Mouse (Mus musculus) inflammation-experienced regulatory T-cells, adult 6 months (primary cell): ENCODE data around the gene Pitpnm1. TPM values are rescaled to one million over a fixed set of nuclear protein-coding genes. Genes with fewer than 3 reads are reported as not detected.
"Not testable (repeated sequence)": the region's sequence is repeated elsewhere in the genome, so short reads cannot be mapped to it uniquely, and the experiment has no call there.

ENCODE experiments used
- ATAC-seq: one replicate; pipeline ENCODE4 v1.8.0; 2017
- polyA plus RNA-seq, 3 experiments: library from polyadenylated mRNA; unstranded; fragments of 100-300 nt; shearing (Covaris generic); gene quantifications; one replicate each; pipeline ENCODE4 v1.2.1; 2017

Gene Pitpnm1
- 100 to 1,000 TPM in 1 of 3 experiments, 10 to 100 TPM in 2; 80.6 to 147 (median 88.8) TPM for polyA plus RNA-seq

GRCm38 (mm10) chr19:4099837-4100717 is at the start of gene Pitpnm1:
Gene Pitpnm1 (plus strand): TSS chr19:4099998.
- no peak for ATAC-seq

GRCm38 (mm10) chr19:4051016-4051415 is 48.8 kb upstream of the Pitpnm1 start:
- ATAC-seq, result no peak

- peak; percentile 63 for ATAC-seq
Measured at GRCm38 (mm10) chr19:4051741-4052515, 47.9 kb upstream of the Pitpnm1 start.

- peak; percentile 55 for ATAC-seq
Measured at GRCm38 (mm10) chr19:4052516-4053030, 47.2 kb upstream of the Pitpnm1 start.

GRCm38 (mm10) chr19:4054613-4055012 is 45.2 kb upstream of the Pitpnm1 start:
- no peak for ATAC-seq

- no peak for ATAC-seq
Measured at GRCm38 (mm10) chr19:4055216-4055946, 44.4 kb upstream of the Pitpnm1 start.

- ATAC-seq, result no peak
Measured at GRCm38 (mm10) chr19:4055947-4056693, 43.7 kb upstream of the Pitpnm1 start.

- ATAC-seq, result no peak
Measured at GRCm38 (mm10) chr19:4056727-4057126, 43.1 kb upstream of the Pitpnm1 start.

- ATAC-seq, result no peak
Measured at GRCm38 (mm10) chr19:4057389-4057788, 42.4 kb upstream of the Pitpnm1 start.

- no peak for ATAC-seq
Measured at GRCm38 (mm10) chr19:4057962-4058361, 41.8 kb upstream of the Pitpnm1 start.

- no peak for ATAC-seq
Measured at GRCm38 (mm10) chr19:4058581-4058980, 41.2 kb upstream of the Pitpnm1 start.

- peak; percentile 88 for ATAC-seq
Measured at GRCm38 (mm10) chr19:4059069-4059740, 40.6 kb upstream of the Pitpnm1 start, which contains the start of gene Gstp3. Gene Gstp3 (minus strand): TSS chr19:4059569.

- ATAC-seq, result not testable (repeated sequence)
Measured at GRCm38 (mm10) chr19:4060044-4060898, 39.5 kb upstream of the Pitpnm1 start.

GRCm38 (mm10) chr19:4060899-4061465 is 38.8 kb upstream of the Pitpnm1 start:
- ATAC-seq, result no peak

GRCm38 (mm10) chr19:4063357-4063756 is 36.4 kb upstream of the Pitpnm1 start:
- not testable (repeated sequence) for ATAC-seq

- ATAC-seq, result not testable (repeated sequence)
Measured at GRCm38 (mm10) chr19:4064501-4064900, 35.3 kb upstream of the Pitpnm1 start.

GRCm38 (mm10) chr19:4066280-4066679 is 33.5 kb upstream of the Pitpnm1 start:
- peak; percentile 78 for ATAC-seq

- ATAC-seq, result no peak
Measured at GRCm38 (mm10) chr19:4066877-4067276, 32.9 kb upstream of the Pitpnm1 start.

- ATAC-seq, result not testable (repeated sequence)
Measured at GRCm38 (mm10) chr19:4068242-4068641, 31.6 kb upstream of the Pitpnm1 start.
